Mouse (Mus musculus) intestine, postnatal 0 days (tissue): ENCODE data around the gene Mtch2. TPM values are rescaled to one million over a fixed set of nuclear protein-coding genes. Genes with fewer than 3 reads are reported as not detected.
A peak's percentile ranks its signal among the peaks of the same experiment; 100 is the strongest.

Experiments
- ATAC-seq: fragments of 200-750 bp; cut with Nextera tagmentation; 2 replicates; pipeline ENCODE4 v1.8.0; 2017; ENCODE audit warnings: mild to moderate bottlenecking, moderate TSS enrichment, moderate library complexity
- H3K27ac ChIP-seq: fragments of 300-500 bp; sonication (generic); 2 replicates; pipeline ENCODE4 v1.5.1; 2014; ENCODE audit warnings: mild to moderate bottlenecking, low read depth, low read length, moderate library complexity
- H3K27me3 ChIP-seq: fragments of 300-500 bp; sonication (generic); replicated peaks from 2 replicates; pipeline ENCODE4 v1.6.1; 2014; ENCODE audit warnings: low read length, mixed read lengths; ENCODE audit not compliant: control insufficient read depth, insufficient read depth
- H3K36me3 ChIP-seq: fragments of 300-500 bp; sonication (generic); 2 replicates; pipeline ENCODE4 v1.6.1; 2014; ENCODE audit warnings: mild to moderate bottlenecking, moderate library complexity; ENCODE audit not compliant: control insufficient read depth, insufficient read depth
- H3K4me1 ChIP-seq: fragments of 300-500 bp; sonication (generic); replicated peaks from 2 replicates; pipeline ENCODE4 v1.6.1; 2014; ENCODE audit warnings: antibody characterized with exemption, low read length, mixed read lengths; ENCODE audit not compliant: control insufficient read depth, insufficient read depth
- H3K4me2 ChIP-seq: fragments of 300-500 bp; sonication (generic); replicated peaks from 2 replicates; pipeline ENCODE4 v1.6.1; 2014; ENCODE audit warnings: low read depth, mild to moderate bottlenecking, moderate library complexity
- H3K4me3 ChIP-seq: fragments of 300-500 bp; sonication (generic); 2 replicates; pipeline ENCODE4 v1.5.1; 2014; ENCODE audit warnings: low read depth, low read length
- H3K9ac ChIP-seq: fragments of 300-500 bp; sonication (generic); 2 replicates; pipeline ENCODE4 v1.6.1; 2014; ENCODE audit warnings: mild to moderate bottlenecking, low read depth, low read length
- H3K9me3 ChIP-seq: fragments of 300-500 bp; sonication (generic); 2 replicates; pipeline ENCODE4 v1.6.1; 2016; ENCODE audit warnings: mixed run types; ENCODE audit not compliant: control insufficient read depth
- CTCF ChIP-seq: sonication (generic); IDR thresholded peaks from 2 replicates; pipeline ENCODE4 v1.5.1; 2016; ENCODE audit warnings: low read depth, mild to moderate bottlenecking, control low read depth, antibody characterized with exemption, moderate library complexity
- WGBS: fragments of 180-500 bp; shearing (Covaris S2); extraction: QIAGEN DNeasy Blood & Tissue Kit; methylation state at CpG from one replicate; pipeline ENCODE4 v1.1.7; 2014; 5-methylcytosine and 5-hydroxymethylcytosine counted together
- polyA plus RNA-seq: library from polyadenylated mRNA; unstranded; fragments of >200 nt; fragmentation: Nextera tagmentation; extraction: Ambion mirVana; gene quantifications from 2 replicates; pipeline ENCODE4 v1.2.1, GENCODE M21; 2015

Gene Mtch2
- polyA plus RNA-seq, 1 experiment from 2014 or later, result 196 TPM

DNA sequence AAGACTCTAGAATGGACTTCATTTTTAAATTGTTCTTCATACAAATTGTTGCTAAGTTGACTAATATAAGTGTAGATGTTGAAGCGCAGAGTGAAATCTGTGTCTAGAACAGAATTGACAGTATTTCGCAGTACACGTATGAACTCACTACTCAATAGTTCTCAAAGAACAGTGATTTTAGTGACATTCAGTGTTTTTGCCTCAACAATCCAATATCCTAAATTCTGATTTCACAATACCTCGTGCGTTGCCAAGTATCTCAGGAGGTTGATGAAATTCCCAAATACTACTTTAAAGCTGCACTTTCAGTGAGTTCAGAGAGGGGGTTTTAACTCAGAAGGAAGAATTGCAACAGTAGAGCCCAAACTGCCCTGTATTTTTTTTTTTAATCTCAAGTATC lies 1.4 kb downstream of the Mtch2 start:
- ATAC-seq, result no peak
- Histone ChIP-seq H3K9ac (no peak overlapping the region), H3K9me3 (no peaks in the 10 kb centered on the region), H3K4me2 (peak overlapping the region; percentile 76), H3K4me1 (peaks cover 9% of the 10 kb centered on the region; the same call in 1 of the 2 replicates), H3K4me3 (peak overlapping the region; percentile 82), H3K27me3 (no peaks in the 10 kb centered on the region), H3K36me3 (peaks cover 29% of the 10 kb centered on the region), H3K27ac (no peak overlapping the region)
- 56% methylated on average over 5 of the region's 5 CpGs for WGBS
- TF ChIP-seq CTCF, result no peak

DNA sequence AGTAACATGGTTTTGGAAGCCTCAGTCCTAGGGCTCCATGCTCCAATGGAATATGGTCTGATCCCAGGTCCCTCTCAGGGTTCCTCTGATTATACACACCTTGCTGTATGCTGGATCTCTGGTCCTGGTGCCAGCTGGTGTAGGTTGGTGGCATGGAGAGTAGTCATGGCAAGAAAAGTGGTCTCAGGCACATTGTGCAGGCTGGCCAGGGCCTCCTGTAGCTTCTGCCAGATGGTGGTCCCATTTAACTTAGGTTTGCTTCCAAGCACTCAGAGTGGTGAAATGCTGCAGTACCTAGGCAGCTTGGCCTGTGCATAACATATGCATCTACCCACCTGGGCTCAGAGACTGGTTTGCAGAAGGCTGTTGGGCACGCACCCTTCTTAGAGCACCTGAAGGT lies 3.4 kb downstream of the Mtch2 start:
- H3K27ac ChIP-seq, result no peak overlapping the region
- no peak overlapping the region for H3K9ac ChIP-seq
- no peak overlapping the region for H3K4me3 ChIP-seq
- H3K4me2 ChIP-seq, result no peak overlapping the region
- H3K9me3 ChIP-seq, result no peaks in the 10 kb centered on the region
- no peak for TF ChIP-seq CTCF
- no peak for ATAC-seq
- H3K4me1 ChIP-seq, result peaks cover 9% of the 10 kb centered on the region; the same call in 1 of the 2 replicates
- WGBS, result 100% methylated on average over 1 of the region's 1 CpGs
- H3K36me3 ChIP-seq, result peaks cover 43% of the 10 kb centered on the region
- no peaks in the 10 kb centered on the region for H3K27me3 ChIP-seq

DNA sequence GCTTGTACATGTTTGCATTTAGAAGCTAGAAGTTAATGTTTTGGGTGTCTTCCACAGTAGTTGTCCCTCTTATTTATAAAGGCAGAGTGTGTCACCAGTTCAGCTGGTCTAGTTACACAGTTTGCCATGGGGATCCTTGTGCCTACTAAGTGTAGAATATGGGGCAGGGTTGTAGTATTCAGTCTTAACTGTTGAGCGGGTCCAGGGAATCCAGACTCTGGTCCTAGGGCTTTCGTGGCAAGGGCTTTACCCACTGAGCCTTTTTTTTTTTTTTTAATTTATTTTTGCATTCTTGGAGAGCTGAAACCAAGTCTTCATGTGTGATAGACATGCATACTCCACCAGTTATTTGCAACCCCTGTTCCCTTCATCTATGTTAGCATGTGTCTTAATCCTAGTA lies 14.5 kb downstream of the Mtch2 start:
- no peak overlapping the region for H3K4me2 ChIP-seq
- no peaks in the 10 kb centered on the region for H3K4me1 ChIP-seq

DNA sequence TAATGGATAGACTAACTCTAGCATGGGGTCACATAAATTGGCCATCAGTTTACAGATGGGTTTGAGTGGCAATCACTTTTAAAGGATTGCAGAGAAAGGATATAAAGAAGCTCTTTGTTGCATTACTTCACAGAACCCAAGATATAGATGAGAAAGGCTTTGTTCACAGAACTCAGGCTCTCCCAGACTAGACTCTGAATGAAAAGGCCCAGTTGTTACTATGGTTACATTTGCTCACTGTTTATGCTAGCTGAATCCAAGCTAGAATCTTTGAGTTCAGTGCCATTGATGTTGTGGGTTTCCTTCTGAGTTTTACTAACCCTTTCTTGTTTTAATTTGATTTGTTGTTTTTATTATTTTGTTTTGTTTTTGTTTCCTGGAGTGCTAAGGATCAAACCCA lies 17.2 kb downstream of the Mtch2 start:
- no peak for ATAC-seq
- peaks cover 70% of the 10 kb centered on the region for H3K36me3 ChIP-seq
- no peak overlapping the region for H3K27ac ChIP-seq
- H3K27me3 ChIP-seq, result no peaks in the 10 kb centered on the region
- H3K4me2 ChIP-seq, result no peak overlapping the region
- no peak for TF ChIP-seq CTCF
- H3K4me1 ChIP-seq, result no peaks in the 10 kb centered on the region
- H3K9ac ChIP-seq, result no peak overlapping the region
- no peak overlapping the region for H3K4me3 ChIP-seq
- H3K9me3 ChIP-seq, result no peaks in the 10 kb centered on the region

More for the DNA sequence above, 14.5 kb downstream of the Mtch2 start:
- H3K9ac ChIP-seq, result no peak overlapping the region
- peaks cover 78% of the 10 kb centered on the region for H3K36me3 ChIP-seq
- H3K27me3 ChIP-seq, result no peaks in the 10 kb centered on the region
- no peak overlapping the region for H3K4me3 ChIP-seq
- 98% methylated on average over 2 of the region's 2 CpGs for WGBS
- no peak for TF ChIP-seq CTCF
- no peaks in the 10 kb centered on the region for H3K9me3 ChIP-seq
- ATAC-seq, result no peak
- H3K27ac ChIP-seq, result no peak overlapping the region; the same call in 1 of the 2 replicates

DNA sequence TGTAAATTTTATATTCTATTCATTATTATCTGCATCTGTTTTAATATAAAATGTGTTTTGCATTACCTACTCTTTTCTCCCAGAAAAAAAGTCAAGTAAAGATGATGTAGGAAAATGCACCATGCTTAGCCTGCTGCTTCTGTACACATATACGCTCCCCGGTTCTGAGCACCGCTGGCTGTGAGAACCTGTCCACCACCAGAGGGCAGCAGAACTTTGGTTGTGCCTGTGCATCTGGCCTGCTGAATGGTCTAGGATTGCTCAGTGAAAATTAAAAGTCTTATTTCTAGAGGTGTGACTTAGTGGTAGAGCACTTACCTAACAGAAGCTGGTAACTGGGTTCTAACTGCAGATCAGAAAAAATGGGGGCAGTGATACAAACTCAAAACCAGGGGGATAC lies 19.6 kb downstream of the Mtch2 start:
- peak; percentile 75 for ATAC-seq
- peak; percentile 94 for TF ChIP-seq CTCF
- Histone ChIP-seq H3K4me1 (no peaks in the 10 kb centered on the region), H3K4me2 (no peak overlapping the region), H3K27me3 (no peaks in the 10 kb centered on the region), H3K36me3 (peaks cover 52% of the 10 kb centered on the region), H3K27ac (no peak overlapping the region), H3K9ac (no peak overlapping the region), H3K9me3 (no peaks in the 10 kb centered on the region), H3K4me3 (no peak overlapping the region)
- WGBS, result 17% methylated on average over 3 of the region's 3 CpGs

DNA sequence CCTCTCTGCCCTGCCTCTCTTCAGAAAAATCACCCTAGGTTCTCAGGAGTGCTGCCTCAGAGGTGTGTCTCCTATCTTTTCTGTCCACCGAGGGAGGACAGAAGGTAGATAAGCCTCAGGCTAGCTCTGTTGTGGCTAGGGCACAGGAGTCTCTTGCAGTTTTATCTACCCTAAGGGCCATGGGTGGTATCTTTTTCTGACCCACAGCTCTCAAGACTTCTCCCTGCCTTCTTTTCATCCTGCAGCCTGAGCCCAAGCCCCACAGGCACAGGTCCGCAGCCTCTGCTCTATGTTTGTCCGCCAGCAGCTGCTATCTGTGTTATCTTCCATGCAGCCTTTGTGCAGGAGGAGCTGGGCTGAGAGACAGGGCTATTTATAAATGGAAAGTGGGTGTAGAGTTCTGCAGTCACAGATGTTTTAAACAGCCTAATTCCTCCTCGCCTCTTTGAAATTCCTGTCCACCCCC lies 23.2 kb downstream of the Mtch2 start:
- Histone ChIP-seq H3K9ac (no peak overlapping the region), H3K27me3 (no peaks in the 10 kb centered on the region), H3K4me1 (no peaks in the 10 kb centered on the region), H3K36me3 (peaks cover 19% of the 10 kb centered on the region), H3K4me2 (no peak overlapping the region), H3K4me3 (no peak overlapping the region), H3K27ac (no peak overlapping the region), H3K9me3 (no peaks in the 10 kb centered on the region)
- TF ChIP-seq CTCF, result no peak
- ATAC-seq, result peak; percentile 19; the same call in 1 of the 2 replicates
- 15% methylated on average over 4 of the region's 4 CpGs for WGBS
